Mouse (Mus musculus) thymus, adult 2 months (tissue): ENCODE data around the gene Pnpla6. TPM values are rescaled to one million over a fixed set of nuclear protein-coding genes. Genes with fewer than 3 reads are reported as not detected.

ENCODE experiments used
- DNase-seq: peaks from one replicate; pipeline ENCODE4 v3.0.0; 2021
- H3K27ac ChIP-seq: fragments of 200-500 bp; 2 replicates; pipeline ENCODE4 v1.5.1; 2012; ENCODE audit warnings: low read length, control low read depth; ENCODE audit not compliant: control insufficient read depth, insufficient read depth
- H3K27me3 ChIP-seq: fragments of 200-500 bp; 2 replicates; pipeline ENCODE4 v1.6.1; 2012; ENCODE audit warnings: mild to moderate bottlenecking, low read length, moderate library complexity, mixed read lengths; ENCODE audit not compliant: control insufficient read depth, insufficient read depth
- H3K36me3 ChIP-seq: fragments of 200-500 bp; 2 replicates; pipeline ENCODE4 v1.6.1; 2012; ENCODE audit warnings: mild to moderate bottlenecking, low read length, moderate library complexity; ENCODE audit not compliant: control insufficient read depth, insufficient read depth
- H3K4me1 ChIP-seq: fragments of 200-500 bp; replicated peaks from 2 replicates; pipeline ENCODE4 v1.6.1; 2012; ENCODE audit warnings: low read length; ENCODE audit not compliant: control insufficient read depth, insufficient read depth
- H3K4me3 ChIP-seq: fragments of 200-500 bp; 2 replicates; pipeline ENCODE4 v1.5.1; 2012; ENCODE audit warnings: mild to moderate bottlenecking, low read length, control low read depth, moderate library complexity; ENCODE audit not compliant: control insufficient read depth, insufficient read depth
- CTCF ChIP-seq: fragments of 200-500 bp; IDR thresholded peaks from 2 replicates; pipeline ENCODE4 v1.5.1; 2012; ENCODE audit warnings: mild to moderate bottlenecking, control low read depth, low read length, moderate library complexity, borderline replicate concordance; ENCODE audit not compliant: control insufficient read depth, poor library complexity, insufficient read depth; ENCODE audit errors: extremely low read depth
- POLR2A ChIP-seq: fragments of 200-500 bp; IDR thresholded peaks from 2 replicates; pipeline ENCODE4 v1.6.1; 2012; ENCODE audit warnings: mild to moderate bottlenecking, low read length, control low read depth, moderate library complexity; ENCODE audit not compliant: control insufficient read depth, poor library complexity, insufficient read depth; ENCODE audit errors: extremely low read depth
- WGBS: fragments of 180-500 bp; shearing (Covaris S2); methylation state at CpG from one replicate; pipeline ENCODE4 v1.1.7; 2018; 5-methylcytosine and 5-hydroxymethylcytosine counted together
- polyA plus RNA-seq: library from polyadenylated mRNA; depleted of rRNA; stranded (reverse); fragments of >200 nt; gene quantifications from 2 replicates; pipeline ENCODE4 v1.2.3, GENCODE M21; 2012

The Pnpla6 gene
- polyA plus RNA-seq, 1 experiment: 61.6 TPM

DNA sequence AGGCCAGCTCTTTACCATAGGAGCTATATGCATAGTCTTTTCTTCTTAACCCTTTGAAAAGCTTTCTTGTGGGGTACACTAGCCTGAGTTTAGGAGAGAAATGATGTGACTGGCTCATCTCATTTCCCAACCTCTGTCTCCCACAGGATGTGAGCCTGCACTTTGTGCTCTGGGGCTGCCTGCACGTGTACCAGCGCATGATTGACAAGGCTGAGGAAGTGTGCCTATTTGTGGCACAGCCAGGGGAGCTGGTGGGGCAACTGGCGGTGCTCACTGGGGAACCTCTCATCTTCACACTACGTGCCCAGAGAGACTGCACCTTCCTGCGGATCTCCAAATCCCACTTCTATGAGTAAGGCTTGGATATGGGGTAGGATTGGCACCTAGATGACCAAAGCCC is 15.6 kb downstream of the Pnpla6 start:
- Histone ChIP-seq H3K4me3 (no peak overlapping the region), H3K27me3 (no peaks in the 10 kb centered on the region), H3K4me1 (no peaks in the 10 kb centered on the region), H3K27ac (no peak overlapping the region), H3K36me3 (0 out of 2 replicates have a peak, but pooled peaks cover 3% of the 10 kb centered on the region)
- DNase-seq: no peak
- WGBS: 88% methylated on average over 5 of the region's 5 CpGs
- TF ChIP-seq POLR2A: no peak
- no peak for TF ChIP-seq CTCF

DNA sequence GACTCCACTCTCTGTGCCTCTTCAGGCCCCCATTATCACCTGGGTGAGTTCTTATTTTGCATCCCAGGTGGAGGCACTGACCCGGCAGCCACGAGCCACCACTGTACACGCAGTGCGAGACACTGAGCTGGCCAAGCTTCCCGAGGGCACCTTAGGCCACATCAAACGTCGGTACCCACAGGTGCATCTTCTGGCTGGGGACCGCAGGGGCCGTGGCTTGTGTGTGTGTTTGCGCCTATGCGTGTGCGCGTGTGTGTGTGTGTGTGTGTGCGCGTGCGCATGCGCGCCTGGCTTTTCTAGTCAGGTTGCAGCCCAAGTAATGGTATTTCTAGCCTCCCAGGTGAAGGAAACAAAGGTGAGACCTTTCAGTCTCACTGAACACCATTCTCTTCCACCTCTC is 16.8 kb downstream of the Pnpla6 start:
- Histone ChIP-seq H3K36me3 (0 out of 2 replicates have a peak, but pooled peaks cover 3% of the 10 kb centered on the region), H3K4me1 (no peaks in the 10 kb centered on the region)

GRCm38 (mm10) chr8:3536053-3536841 is 21.1 kb downstream of the Pnpla6 start:
- Histone ChIP-seq H3K4me3 (no peak overlapping the region), H3K36me3 (0 out of 2 replicates have a peak, but pooled peaks cover 3% of the 10 kb centered on the region), H3K27ac (no peak overlapping the region), H3K27me3 (no peaks in the 10 kb centered on the region), H3K4me1 (no peaks in the 10 kb centered on the region)
- 88% methylated on average over 15 of the region's 15 CpGs for WGBS
- no peak for TF ChIP-seq POLR2A
- no peak for TF ChIP-seq CTCF
- no peak for DNase-seq

More for the DNA sequence above, 16.8 kb downstream of the Pnpla6 start:
- Histone ChIP-seq H3K27ac (no peak overlapping the region), H3K27me3 (no peaks in the 10 kb centered on the region), H3K4me3 (no peak overlapping the region)
- WGBS: 94% methylated on average over 18 of the region's 18 CpGs
- DNase-seq: no peak
- no peak for TF ChIP-seq CTCF
- no peak for TF ChIP-seq POLR2A

DNA sequence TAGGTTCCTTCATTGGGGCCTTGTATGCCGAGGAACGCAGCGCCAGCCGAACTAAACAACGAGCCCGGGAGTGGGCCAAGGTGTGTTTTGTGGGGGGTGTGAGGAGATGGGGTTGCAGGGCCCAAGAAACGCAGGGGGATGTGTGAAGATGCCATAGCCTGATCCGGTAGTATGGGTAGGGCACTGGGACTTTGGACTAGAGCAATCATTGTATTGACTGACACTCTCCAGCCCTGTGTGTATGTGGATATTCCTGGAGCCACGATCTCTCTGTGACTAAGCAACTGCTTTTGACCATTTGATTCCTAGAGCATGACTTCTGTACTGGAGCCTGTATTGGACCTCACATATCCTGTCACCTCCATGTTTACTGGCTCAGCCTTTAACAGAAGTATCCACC is 21.8 kb downstream of the Pnpla6 start:
- DNase-seq: no peak
- Histone ChIP-seq H3K36me3 (0 out of 2 replicates have a peak, but pooled peaks cover under 1% of the 10 kb centered on the region), H3K4me3 (no peak overlapping the region), H3K27ac (no peak overlapping the region), H3K27me3 (no peaks in the 10 kb centered on the region), H3K4me1 (no peaks in the 10 kb centered on the region)
- no peak for TF ChIP-seq POLR2A
- no peak for TF ChIP-seq CTCF
- WGBS: 97% methylated on average over 9 of the region's 9 CpGs

- Histone ChIP-seq H3K27me3 (no peaks in the 10 kb centered on the region), H3K4me3 (no peak overlapping the region), H3K4me1 (no peaks in the 10 kb centered on the region), H3K36me3 (no peaks in the 10 kb centered on the region), H3K27ac (no peak overlapping the region)
- TF ChIP-seq POLR2A (no peak), CTCF (no peak)
- 98% methylated on average over 26 of the region's 26 CpGs for WGBS
- DNase-seq: no peak
Observed at GRCm38 (mm10) chr8:3537666-3538065, 22.5 kb downstream of the Pnpla6 start.

- H3K27ac ChIP-seq: no peak overlapping the region
- no peak for DNase-seq
- TF ChIP-seq POLR2A: no peak
- no peak for TF ChIP-seq CTCF
- H3K27me3 ChIP-seq: no peaks in the 10 kb centered on the region
- H3K4me3 ChIP-seq: no peak overlapping the region
- H3K4me1 ChIP-seq: no peaks in the 10 kb centered on the region
- H3K36me3 ChIP-seq: no peaks in the 10 kb centered on the region
- WGBS: 95% methylated on average over 7 of the region's 7 CpGs
Observed at GRCm38 (mm10) chr8:3539146-3539545, 24.0 kb downstream of the Pnpla6 start.

GRCm38 (mm10) chr8:3540076-3540475 is 24.9 kb downstream of the Pnpla6 start:
- TF ChIP-seq POLR2A (no peak), CTCF (no peak)
- H3K4me1 ChIP-seq: no peaks in the 10 kb centered on the region
- 91% methylated on average over 4 of the region's 4 CpGs for WGBS
- DNase-seq: no peak
- no peak overlapping the region for H3K4me3 ChIP-seq
- H3K36me3 ChIP-seq: no peaks in the 10 kb centered on the region
- no peaks in the 10 kb centered on the region for H3K27me3 ChIP-seq
- no peak overlapping the region for H3K27ac ChIP-seq
